Mouse (Mus musculus) bone marrow, adult 2 months (tissue): Measurements from ENCODE around the gene Kcnn1.

Experiments
- CTCF ChIP-seq: fragments of 200-500 bp; IDR thresholded peaks from 2 replicates; pipeline ENCODE4 v1.5.1; 2011; ENCODE audit warnings: low read length, control low read depth; ENCODE audit not compliant: control insufficient read depth, insufficient read depth
- POLR2A ChIP-seq: fragments of 200-500 bp; IDR thresholded peaks from 2 replicates; pipeline ENCODE4 v1.6.1; 2011; ENCODE audit warnings: low read depth, mild to moderate bottlenecking, control low read depth, low read length, borderline replicate concordance; ENCODE audit not compliant: control insufficient read depth

DNA sequence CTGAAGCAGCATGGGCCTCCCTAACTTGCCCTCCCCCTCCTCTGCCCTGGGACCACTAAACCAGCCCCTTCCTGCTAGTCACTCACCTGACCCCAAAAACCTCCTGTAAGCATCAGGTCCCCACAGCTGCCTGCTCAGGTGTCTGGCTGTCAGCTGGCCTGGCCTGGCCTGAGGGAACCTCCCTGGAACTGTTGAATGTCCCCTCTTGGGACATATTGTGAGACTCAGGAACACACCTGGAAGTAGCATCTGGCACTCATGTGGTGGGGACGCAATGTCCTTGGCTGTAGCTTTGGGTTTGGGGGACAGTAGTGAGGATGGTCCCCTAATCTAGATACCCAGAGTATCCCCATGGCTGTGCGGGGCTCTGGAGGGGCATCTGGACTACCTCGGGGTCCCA, 29.0 kb downstream of the Kcnn1 start:
- TF ChIP-seq CTCF (no peak), POLR2A (no peak)
